Mouse (Mus musculus): ENCODE data around the gene Thbs3. TPM values are rescaled to one million over a fixed set of nuclear protein-coding genes. Genes with fewer than 3 reads are reported as not detected.

Gene Thbs3
- polyA plus RNA-seq, 2 experiments, result 0.79 to 1.7 TPM

DNA sequence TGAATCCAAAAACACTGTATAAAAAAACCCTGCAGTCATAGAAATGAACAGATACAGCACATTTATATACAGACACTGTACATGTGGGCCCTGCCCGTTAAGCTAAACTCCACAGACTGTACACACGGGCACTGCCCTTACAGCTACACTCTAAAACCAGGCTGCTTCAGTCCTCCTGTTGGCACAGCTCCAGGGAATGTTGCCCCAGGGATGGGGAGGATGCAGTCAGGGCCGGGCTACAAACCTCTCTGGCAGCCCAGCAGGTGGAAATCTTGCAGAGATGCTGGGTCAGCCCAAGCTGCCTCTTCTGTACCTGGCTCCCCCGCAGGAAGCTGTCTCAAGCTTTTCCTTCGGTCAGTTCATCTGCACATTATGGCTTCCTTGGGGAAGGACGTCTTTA, 56.8 kb downstream of the Thbs3 start:
- no peak overlapping the region for H3K9ac ChIP-seq (replicated peaks)
- H3K9me3 ChIP-seq (ENCODE audit: control insufficient read depth, low read length), result no peaks in the 10 kb centered on the region
- peaks cover 7 to 12% of the 10 kb centered on the region in 2 experiments for H3K4me1 ChIP-seq (replicated peaks; ENCODE audit: control insufficient read depth in 2 of 2, insufficient read depth in 2 of 2, low read length in 1 of 2)
- no peak overlapping the region for H3K4me2 ChIP-seq (ENCODE audit: low read depth)
- no peak for DNase-seq (ENCODE audit: low read depth in 3 of 3, low spot score in 3 of 3)
- H3K27me3 ChIP-seq (ENCODE audit: control insufficient read depth, insufficient read depth, low read length), result no peaks in the 10 kb centered on the region; the same call in 1 of the 2 replicates
- no peaks in the 10 kb centered on the region for H3K36me3 ChIP-seq (replicated peaks; ENCODE audit: control insufficient read depth, insufficient read depth, low read depth)
- WGBS (ENCODE audit: insufficient replicate concordance), result 58% methylated on average over 6 of the region's 6 CpGs
- no peak overlapping the region for H3K4me3 ChIP-seq (ENCODE audit: insufficient read depth in 1 of 2, low read depth in 2 of 2, low read length in 2 of 2)
- no peak overlapping the region for H3K27ac ChIP-seq
- ATAC-seq (ENCODE audit: insufficient read depth), result no peak
- TF ChIP-seq EP300 (IDR thresholded peaks at IDR 0.05; ENCODE audit: low read depth), result no peak
- no peak for TF ChIP-seq CTCF (IDR thresholded peaks at IDR 0.05; ENCODE audit: low read depth)

DNA sequence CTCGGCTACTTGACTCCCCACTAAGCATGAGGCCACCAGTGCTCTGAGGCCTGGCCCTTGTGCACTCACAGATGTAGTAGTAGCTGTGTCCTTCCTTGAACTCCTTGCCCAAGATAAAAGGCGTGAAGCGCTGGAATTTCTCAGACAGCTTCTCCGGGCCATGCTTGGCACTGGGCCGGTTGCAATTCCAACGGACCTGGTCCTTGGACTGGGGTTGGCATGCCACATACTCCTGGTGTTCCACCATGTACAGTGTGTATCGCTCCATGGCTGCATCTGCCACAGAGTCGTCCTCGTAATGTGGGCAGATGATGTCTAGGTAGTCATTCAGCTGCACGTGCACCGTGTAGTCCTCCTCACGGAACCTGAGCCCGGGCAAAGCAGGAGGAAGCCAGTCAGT, 61.1 kb downstream of the Thbs3 start:
- Histone ChIP-seq H3K4me2 (ENCODE audit: low read depth) (no peak overlapping the region), H3K36me3 (replicated peaks; ENCODE audit: control insufficient read depth, insufficient read depth, low read depth) (no peaks in the 10 kb centered on the region), H3K27me3 (ENCODE audit: control insufficient read depth, insufficient read depth, low read length) (peaks cover 35% of the 10 kb centered on the region), H3K9ac (replicated peaks) (no peak overlapping the region), H3K9me3 (ENCODE audit: control insufficient read depth, low read length) (no peaks in the 10 kb centered on the region), H3K27ac (no peak overlapping the region), H3K4me3 (ENCODE audit: insufficient read depth in 1 of 2, low read depth in 2 of 2, low read length in 2 of 2) (no peak overlapping the region), H3K4me1 (replicated peaks; ENCODE audit: control insufficient read depth in 2 of 2, insufficient read depth in 2 of 2, low read length in 1 of 2) (no peaks in the 10 kb centered on the region)
- no peak for DNase-seq (ENCODE audit: low read depth in 3 of 3, low spot score in 3 of 3)
- 80% methylated on average over 13 of the region's 13 CpGs for WGBS (ENCODE audit: insufficient replicate concordance)
- ATAC-seq (ENCODE audit: insufficient read depth), result no peak
- TF ChIP-seq CTCF (IDR thresholded peaks at IDR 0.05; ENCODE audit: low read depth) (no peak), EP300 (IDR thresholded peaks at IDR 0.05; ENCODE audit: low read depth) (no peak)

MicroRNA genes within 50 kb of the gene (microRNA counts, 519-probe panel; counts per million panel counts)
- 69.9 counts per million for microRNA mmu-miR-92b

Small RNA genes lying within 50 kb of the gene (microRNA-seq; reads per million reads assigned to microRNA genes)
- 14.4 reads per million, percentile 25 among the genes with 10 or more reads in this experiment for gene Mir92b

Other genes starting within 250 kb of the Thbs3 start
- 4.1 and 5.2 TPM in 2 replicates for gene Rusc1, start 121.9 kb upstream of the Thbs3 start, polyA plus RNA-seq (2012; rRNA removed)
- gene Rusc1, start 121.9 kb upstream of the Thbs3 start, polyA plus RNA-seq (2014; fragmentation: Nextera tagmentation; extraction: Ambion mirVana), result 2.6 and 3.2 TPM in 2 replicates
- 0.02 TPM in 1 of 2 replicates, not detected in the other for gene Gm43738, start 114.1 kb upstream of the Thbs3 start, polyA plus RNA-seq (2012; rRNA removed)
- gene Gm43738, start 114.1 kb upstream of the Thbs3 start, polyA plus RNA-seq (2014; fragmentation: Nextera tagmentation; extraction: Ambion mirVana), result 0.04 TPM in 1 of 2 replicates, not detected in the other
- gene Fdps, start 113.2 kb upstream of the Thbs3 start, polyA plus RNA-seq (2012; rRNA removed), result 126 and 131 TPM in 2 replicates
- 238 and 251 TPM in 2 replicates for gene Fdps, start 113.2 kb upstream of the Thbs3 start, polyA plus RNA-seq (2014; fragmentation: Nextera tagmentation; extraction: Ambion mirVana)
- gene Pklr, start 79.0 kb upstream of the Thbs3 start, polyA plus RNA-seq (2012; rRNA removed), result 132 and 143 TPM in 2 replicates
- 79.8 and 97.5 TPM in 2 replicates for gene Pklr, start 79.0 kb upstream of the Thbs3 start, polyA plus RNA-seq (2014; fragmentation: Nextera tagmentation; extraction: Ambion mirVana)
- gene Hcn3, start 55.0 kb upstream of the Thbs3 start, polyA plus RNA-seq (2012; rRNA removed), result 0.23 and 0.31 TPM in 2 replicates
- gene Hcn3, start 55.0 kb upstream of the Thbs3 start, polyA plus RNA-seq (2014; fragmentation: Nextera tagmentation; extraction: Ambion mirVana), result 0.55 and 0.56 TPM in 2 replicates
- 26.1 and 28.8 TPM in 2 replicates for gene Clk2, start 50.4 kb upstream of the Thbs3 start, polyA plus RNA-seq (2012; rRNA removed)
- gene Clk2, start 50.4 kb upstream of the Thbs3 start, polyA plus RNA-seq (2014; fragmentation: Nextera tagmentation; extraction: Ambion mirVana), result 6.7 and 7.2 TPM in 2 replicates
- 35.3 and 46.3 TPM in 2 replicates for gene Scamp3, start 37.7 kb upstream of the Thbs3 start, polyA plus RNA-seq (2012; rRNA removed)
- gene Scamp3, start 37.7 kb upstream of the Thbs3 start, polyA plus RNA-seq (2014; fragmentation: Nextera tagmentation; extraction: Ambion mirVana), result 41.0 and 44.2 TPM in 2 replicates
- gene Fam189b, start 32.0 kb upstream of the Thbs3 start, polyA plus RNA-seq (2012; rRNA removed), result 3.6 and 3.9 TPM in 2 replicates
- 1.7 and 2.6 TPM in 2 replicates for gene Fam189b, start 32.0 kb upstream of the Thbs3 start, polyA plus RNA-seq (2014; fragmentation: Nextera tagmentation; extraction: Ambion mirVana)
- gene Gba, start 12.3 kb upstream of the Thbs3 start, polyA plus RNA-seq (2012; rRNA removed), result 16.5 and 19.9 TPM in 2 replicates
- 20.7 and 21.2 TPM in 2 replicates for gene Gba, start 12.3 kb upstream of the Thbs3 start, polyA plus RNA-seq (2014; fragmentation: Nextera tagmentation; extraction: Ambion mirVana)
- 71.7 and 83.2 TPM in 2 replicates for gene Mtx1, start 11.9 kb downstream of the Thbs3 start, polyA plus RNA-seq (2012; rRNA removed)
- gene Mtx1, start 11.9 kb downstream of the Thbs3 start, polyA plus RNA-seq (2014; fragmentation: Nextera tagmentation; extraction: Ambion mirVana), result 101 TPM in 2 replicates
- 0.02 and 0.18 TPM in 2 replicates for gene Muc1, start 13.9 kb downstream of the Thbs3 start, polyA plus RNA-seq (2012; rRNA removed)
- 0.08 and 0.11 TPM in 2 replicates for gene Muc1, start 13.9 kb downstream of the Thbs3 start, polyA plus RNA-seq (2014; fragmentation: Nextera tagmentation; extraction: Ambion mirVana)
- 26.3 and 26.4 TPM in 2 replicates for gene Krtcap2, start 30.8 kb downstream of the Thbs3 start, polyA plus RNA-seq (2012; rRNA removed)
- 117 and 138 TPM in 2 replicates for gene Krtcap2, start 30.8 kb downstream of the Thbs3 start, polyA plus RNA-seq (2014; fragmentation: Nextera tagmentation; extraction: Ambion mirVana)
- 0.29 and 0.41 TPM in 2 replicates for gene Trim46, start 31.1 kb downstream of the Thbs3 start, polyA plus RNA-seq (2012; rRNA removed)
- 0.05 TPM in 1 of 2 replicates, not detected in the other for gene Trim46, start 31.1 kb downstream of the Thbs3 start, polyA plus RNA-seq (2014; fragmentation: Nextera tagmentation; extraction: Ambion mirVana)
- 89.7 and 115 TPM in 2 replicates for gene Dpm3, start 44.2 kb downstream of the Thbs3 start, polyA plus RNA-seq (2012; rRNA removed)
- gene Dpm3, start 44.2 kb downstream of the Thbs3 start, polyA plus RNA-seq (2014; fragmentation: Nextera tagmentation; extraction: Ambion mirVana), result 64.3 and 65.8 TPM in 2 replicates
- 16.5 and 21.8 TPM in 2 replicates for gene Slc50a1, start 55.4 kb downstream of the Thbs3 start, polyA plus RNA-seq (2012; rRNA removed)
- 17.3 and 18.7 TPM in 2 replicates for gene Slc50a1, start 55.4 kb downstream of the Thbs3 start, polyA plus RNA-seq (2014; fragmentation: Nextera tagmentation; extraction: Ambion mirVana)
- 3.6 and 3.7 TPM in 2 replicates for gene Efna1, start 66.0 kb downstream of the Thbs3 start, polyA plus RNA-seq (2012; rRNA removed)
- gene Efna1, start 66.0 kb downstream of the Thbs3 start, polyA plus RNA-seq (2014; fragmentation: Nextera tagmentation; extraction: Ambion mirVana), result 2.9 TPM in 2 replicates
- gene Efna3, start 107.8 kb downstream of the Thbs3 start, polyA plus RNA-seq (2012; rRNA removed), result 0.06 and 0.13 TPM in 2 replicates
- 0.05 and 0.08 TPM in 2 replicates for gene Efna3, start 107.8 kb downstream of the Thbs3 start, polyA plus RNA-seq (2014; fragmentation: Nextera tagmentation; extraction: Ambion mirVana)
- 0.81 and 0.92 TPM in 2 replicates for gene Efna4, start 122.8 kb downstream of the Thbs3 start, polyA plus RNA-seq (2012; rRNA removed)
- gene Efna4, start 122.8 kb downstream of the Thbs3 start, polyA plus RNA-seq (2014; fragmentation: Nextera tagmentation; extraction: Ambion mirVana), result 0.62 and 0.78 TPM in 2 replicates
- gene Adam15, start 134.8 kb downstream of the Thbs3 start, polyA plus RNA-seq (2012; rRNA removed), result 6.2 TPM in 2 replicates
- gene Adam15, start 134.8 kb downstream of the Thbs3 start, polyA plus RNA-seq (2014; fragmentation: Nextera tagmentation; extraction: Ambion mirVana), result 4.0 and 4.9 TPM in 2 replicates
- gene Dcst2, start 146.8 kb downstream of the Thbs3 start, polyA plus RNA-seq (2012; rRNA removed), result 0.02 and 0.03 TPM in 2 replicates
- 0.04 TPM in 1 of 2 replicates, not detected in the other for gene Dcst2, start 146.8 kb downstream of the Thbs3 start, polyA plus RNA-seq (2014; fragmentation: Nextera tagmentation; extraction: Ambion mirVana)
- 0.03 TPM in 1 of 2 replicates, not detected in the other for gene Dcst1, start 150.1 kb downstream of the Thbs3 start, polyA plus RNA-seq (2012; rRNA removed)
- not detected in 2 replicates for gene Dcst1, start 150.1 kb downstream of the Thbs3 start, polyA plus RNA-seq (2014; fragmentation: Nextera tagmentation; extraction: Ambion mirVana)
- 5.4 and 6.9 TPM in 2 replicates for gene Zbtb7b, start 179.6 kb downstream of the Thbs3 start, polyA plus RNA-seq (2012; rRNA removed)
- 0.95 and 1.2 TPM in 2 replicates for gene Zbtb7b, start 179.6 kb downstream of the Thbs3 start, polyA plus RNA-seq (2014; fragmentation: Nextera tagmentation; extraction: Ambion mirVana)
- gene Lenep, start 187.6 kb downstream of the Thbs3 start, polyA plus RNA-seq (2012; rRNA removed), result 0.75 and 0.76 TPM in 2 replicates
- gene Lenep, start 187.6 kb downstream of the Thbs3 start, polyA plus RNA-seq (2014; fragmentation: Nextera tagmentation; extraction: Ambion mirVana), result not detected in 2 replicates
- 8.7 and 9.2 TPM in 2 replicates for gene Flad1, start 196.7 kb downstream of the Thbs3 start, polyA plus RNA-seq (2012; rRNA removed)
- gene Flad1, start 196.7 kb downstream of the Thbs3 start, polyA plus RNA-seq (2014; fragmentation: Nextera tagmentation; extraction: Ambion mirVana), result 13.0 and 13.2 TPM in 2 replicates
- 133 and 172 TPM in 2 replicates for gene Cks1b, start 203.2 kb downstream of the Thbs3 start, polyA plus RNA-seq (2012; rRNA removed)
- gene Cks1b, start 203.2 kb downstream of the Thbs3 start, polyA plus RNA-seq (2014; fragmentation: Nextera tagmentation; extraction: Ambion mirVana), result 288 and 295 TPM in 2 replicates
- gene Shc1, start 203.3 kb downstream of the Thbs3 start, polyA plus RNA-seq (2012; rRNA removed), result 36.9 and 38.8 TPM in 2 replicates
- gene Shc1, start 203.3 kb downstream of the Thbs3 start, polyA plus RNA-seq (2014; fragmentation: Nextera tagmentation; extraction: Ambion mirVana), result 27.5 and 30.6 TPM in 2 replicates
- gene Pygo2, start 215.0 kb downstream of the Thbs3 start, polyA plus RNA-seq (2012; rRNA removed), result 12.9 and 15.2 TPM in 2 replicates
- 8.4 and 10.7 TPM in 2 replicates for gene Pygo2, start 215.0 kb downstream of the Thbs3 start, polyA plus RNA-seq (2014; fragmentation: Nextera tagmentation; extraction: Ambion mirVana)
- gene Pbxip1, start 221.5 kb downstream of the Thbs3 start, polyA plus RNA-seq (2012; rRNA removed), result 2.2 and 3.1 TPM in 2 replicates
- gene Pbxip1, start 221.5 kb downstream of the Thbs3 start, polyA plus RNA-seq (2014; fragmentation: Nextera tagmentation; extraction: Ambion mirVana), result 2.8 and 3.3 TPM in 2 replicates
- gene Pmvk, start 239.4 kb downstream of the Thbs3 start, polyA plus RNA-seq (2012; rRNA removed), result 23.4 and 32.2 TPM in 2 replicates
- gene Pmvk, start 239.4 kb downstream of the Thbs3 start, polyA plus RNA-seq (2014; fragmentation: Nextera tagmentation; extraction: Ambion mirVana), result 32.1 and 36.5 TPM in 2 replicates

All from liver, embryonic 14.5 days (tissue).